Mouse (Mus musculus) left cerebral cortex, postnatal 36 days (tissue): ENCODE data around the gene March1. TPM values are rescaled to one million over a fixed set of nuclear protein-coding genes. Genes with fewer than 3 reads are reported as not detected.

Experiments
- DNase-seq, 2 experiments: peaks; one replicate each; pipeline ENCODE4 v3.0.0; 2021 to 2022; ENCODE audit warnings: low spot score in 2 of 2, mixed read lengths in 1 of 2
- intact Hi-C: fragments of 180-260 bp; cut with DNase I; formaldehyde crosslinking; loops from one replicate; pipeline ENCODE4 v1.15.1; 2025
- total RNA-seq, 2 experiments: library from RNA; stranded (reverse); gene quantifications; 2 replicates each; pipeline ENCODE4 v1.2.3; 2021

The March1 gene
- total RNA-seq = 10 to 100 TPM; 37.0 to 43.9 TPM

- intact Hi-C loops = no loop called here
- DNase-seq = peak; percentile 63 to 79
Observed at GRCm38 (mm10) chr8:65617871-65618751, at the start of gene March1. Gene March1, plus strand, starts transcription at chr8:65617900.

GRCm38 (mm10) chr8:65586909-65587308, 30.8 kb upstream of the March1 start:
- DNase-seq = no peak
- intact Hi-C loops = no loop called here

DNA sequence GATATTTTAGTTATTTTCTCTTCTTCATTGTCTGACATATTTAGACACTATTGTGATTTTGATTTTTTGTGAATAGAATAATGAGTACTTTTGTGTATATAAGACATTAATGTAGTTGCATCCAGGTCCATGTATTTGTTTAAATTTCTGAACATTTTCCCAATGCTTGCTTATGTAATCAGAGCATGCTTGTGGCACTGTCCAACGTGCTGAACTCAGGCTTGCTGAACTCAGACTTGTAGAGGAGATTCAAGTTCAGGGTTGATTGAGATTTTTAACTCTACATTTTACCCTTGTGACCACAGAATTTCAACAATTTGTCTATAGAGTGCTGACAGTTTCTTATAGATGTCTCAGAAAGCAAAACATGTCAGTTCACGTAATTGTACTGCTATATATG, 14.5 kb upstream of the March1 start:
- no peak for DNase-seq
- intact Hi-C loops = no loop called here

- no peak for DNase-seq
- intact Hi-C loops = no loop called here
Observed at GRCm38 (mm10) chr8:65609509-65609908, 8.2 kb upstream of the March1 start.

DNA sequence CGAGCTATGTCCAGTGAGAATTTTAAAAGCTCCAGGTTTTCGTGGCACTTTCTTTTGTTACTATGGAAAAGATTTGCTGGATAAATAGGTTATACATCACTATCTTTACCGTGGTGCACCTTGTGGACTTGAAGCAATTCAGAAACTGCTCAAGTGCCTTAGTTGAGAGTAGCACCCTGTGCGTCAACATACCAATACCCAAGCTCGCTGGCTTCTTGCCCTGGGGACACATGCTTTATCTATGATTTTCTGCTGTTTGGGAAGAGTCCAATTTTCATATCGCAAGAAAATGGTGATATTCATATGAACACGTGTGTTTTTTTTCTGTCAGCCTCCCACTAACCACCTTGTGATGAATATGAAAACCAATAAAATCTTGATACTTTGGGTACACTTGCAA, 1.3 kb downstream of the March1 start:
- intact Hi-C loops = no loop called here
- DNase-seq = peak in 1 of 2 experiments; percentile 6

DNA sequence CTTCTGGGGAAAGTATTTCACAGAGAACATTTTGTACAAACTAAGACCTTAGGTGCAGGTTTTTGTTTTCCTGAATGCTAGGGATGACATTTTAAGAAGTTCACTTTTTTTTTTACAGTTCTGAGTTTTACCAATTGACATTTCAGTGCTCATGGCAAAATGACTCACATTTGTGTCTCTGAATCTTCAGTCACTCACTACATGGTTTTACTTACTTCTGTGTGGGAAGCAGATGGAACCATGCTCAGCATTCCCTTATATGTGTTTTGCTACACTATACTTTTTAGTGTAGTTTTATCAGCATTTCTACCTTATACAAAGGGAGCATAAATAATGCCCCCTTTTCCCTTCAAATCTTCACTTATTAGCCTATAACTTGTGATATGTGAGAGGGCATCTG, 27.2 kb downstream of the March1 start:
- DNase-seq = no peak
- intact Hi-C loops = no loop called here

GRCm38 (mm10) chr8:65645502-65645901, 27.8 kb downstream of the March1 start:
- intact Hi-C loops = no loop called here
- no peak for DNase-seq

- intact Hi-C loops = no loop called here
- no peak for DNase-seq
Observed at GRCm38 (mm10) chr8:65645945-65646344, 28.2 kb downstream of the March1 start.

DNA sequence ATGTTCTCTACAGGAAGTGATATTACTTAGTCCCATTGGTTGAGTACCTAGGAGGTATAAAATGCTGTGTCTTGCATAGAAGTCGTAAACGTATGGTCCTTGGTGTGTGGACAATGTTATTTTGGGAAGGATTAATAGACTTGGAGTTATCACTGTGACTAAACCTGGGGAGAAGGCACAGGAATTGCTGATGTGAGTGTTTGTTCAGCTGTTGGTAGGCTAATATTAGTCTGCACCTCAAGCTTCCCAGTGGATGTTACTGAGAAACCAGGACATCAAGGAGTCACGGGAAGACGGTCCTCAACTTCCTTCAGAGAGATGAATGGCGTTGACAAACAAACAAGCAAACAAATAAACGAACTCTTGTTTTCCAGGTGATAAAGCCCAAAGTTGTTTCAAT, 38.2 kb downstream of the March1 start:
- intact Hi-C loops = no loop called here
- DNase-seq = no peak

DNA sequence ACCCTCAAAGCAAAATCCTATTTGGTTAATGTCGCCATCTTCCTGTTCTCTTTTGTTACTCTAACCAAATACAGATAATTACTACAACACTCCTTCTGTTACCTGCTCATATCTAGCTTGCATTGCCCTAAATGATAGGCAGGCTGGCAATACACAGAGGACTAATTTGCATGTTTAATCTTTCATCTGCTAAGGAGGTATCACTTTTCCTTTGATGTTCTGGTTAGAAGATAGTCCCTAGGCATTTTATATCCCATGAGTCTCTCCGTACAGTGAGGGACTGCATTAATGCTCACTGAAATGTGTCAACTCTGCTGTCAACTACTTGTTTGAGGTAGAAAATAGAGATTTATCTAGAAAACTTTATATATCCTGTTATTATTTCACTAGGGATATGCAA, 44.2 kb downstream of the March1 start:
- intact Hi-C loops = no loop called here
- DNase-seq = no peak

DNA sequence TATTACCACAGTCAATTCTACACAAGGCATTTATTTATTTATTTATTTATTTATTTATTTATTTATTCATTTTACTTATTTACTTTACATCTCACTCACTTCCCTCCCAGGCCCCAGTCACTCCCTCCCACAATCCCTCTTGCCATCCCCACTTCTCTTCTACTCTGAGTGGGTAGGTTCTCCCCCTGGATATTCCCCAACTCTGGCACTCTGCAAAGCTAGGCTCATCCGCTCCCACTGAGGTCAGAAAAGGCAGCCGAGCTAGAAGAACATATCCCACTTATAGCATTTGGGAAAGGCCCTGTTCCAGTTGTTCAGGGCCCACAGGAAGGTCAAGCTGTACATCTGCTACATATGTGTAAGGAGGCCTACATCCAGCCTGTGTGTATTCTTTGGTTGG, 48.1 kb downstream of the March1 start:
- intact Hi-C loops = no loop called here

DNA sequence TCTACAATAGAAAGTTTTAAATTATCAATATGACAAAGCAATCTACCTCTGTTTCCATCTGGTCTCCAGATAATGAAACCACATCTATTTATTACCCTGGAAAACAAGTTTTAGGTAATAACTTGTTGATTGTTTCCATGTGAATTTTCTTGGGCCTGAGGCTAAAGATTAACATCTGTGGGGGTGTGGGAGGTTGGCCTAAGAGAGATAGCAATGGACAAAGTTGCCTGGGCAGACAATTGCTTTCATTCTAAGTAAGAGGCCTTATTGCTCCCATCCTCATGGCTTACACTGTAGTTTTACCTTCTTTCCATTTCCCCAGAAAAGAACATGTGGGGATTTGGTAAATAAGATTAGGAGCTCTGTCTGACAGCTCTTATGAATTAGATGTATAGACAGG, 125.4 kb downstream of the March1 start:
- intact Hi-C loops = no loop called here
- DNase-seq = no peak

More for the DNA sequence above, 48.1 kb downstream of the March1 start:
- no peak for DNase-seq

DNA sequence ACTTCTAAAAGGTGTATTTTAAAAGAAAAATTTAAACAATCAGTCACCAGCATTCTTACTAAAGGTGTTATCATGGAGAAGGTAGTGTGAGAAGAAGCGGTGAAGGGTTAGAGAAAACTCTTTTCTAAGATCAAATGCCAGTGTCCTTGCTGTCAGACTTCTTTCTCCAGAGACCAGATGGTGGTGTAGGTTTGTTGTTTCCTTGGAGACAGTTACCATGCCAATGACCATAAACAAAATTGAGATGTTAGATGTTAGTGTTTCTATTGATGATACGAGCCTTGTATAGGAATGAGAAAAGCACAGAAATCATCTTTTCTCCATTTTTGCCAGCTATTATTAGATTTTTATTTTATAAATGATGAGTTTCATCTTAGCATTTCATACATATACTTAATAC, 158.1 kb downstream of the March1 start:
- intact Hi-C loops = no loop called here
- DNase-seq = no peak

DNA sequence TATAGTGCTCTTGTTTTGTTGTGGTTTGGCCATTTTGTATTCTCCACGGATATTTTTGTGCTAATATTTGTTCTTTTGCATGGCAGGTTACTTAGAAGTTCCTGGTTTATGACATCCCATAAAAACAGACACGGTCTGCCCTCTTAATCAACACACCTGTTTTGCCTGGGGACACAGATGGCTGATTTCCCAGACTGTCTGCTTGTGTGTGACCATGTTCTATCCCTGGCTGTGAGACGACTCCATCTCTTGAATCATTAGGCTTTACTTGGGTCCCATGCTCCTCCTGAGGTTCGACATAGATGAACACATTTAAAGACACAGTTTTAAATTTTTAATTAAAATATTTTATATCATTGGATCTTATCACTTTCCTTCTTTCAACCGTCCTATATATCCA, 163.5 kb downstream of the March1 start:
- intact Hi-C loops = no loop called here

GRCm38 (mm10) chr8:65812971-65813370, 195.3 kb downstream of the March1 start:
- intact Hi-C loops = no loop called here
- DNase-seq = no peak

More for the DNA sequence above, 163.5 kb downstream of the March1 start:
- no peak for DNase-seq

GRCm38 (mm10) chr8:65922294-65923019, 304.8 kb downstream of the March1 start:
- DNase-seq = peak; percentile 7 to 12
- intact Hi-C loops = no loop called here

DNA sequence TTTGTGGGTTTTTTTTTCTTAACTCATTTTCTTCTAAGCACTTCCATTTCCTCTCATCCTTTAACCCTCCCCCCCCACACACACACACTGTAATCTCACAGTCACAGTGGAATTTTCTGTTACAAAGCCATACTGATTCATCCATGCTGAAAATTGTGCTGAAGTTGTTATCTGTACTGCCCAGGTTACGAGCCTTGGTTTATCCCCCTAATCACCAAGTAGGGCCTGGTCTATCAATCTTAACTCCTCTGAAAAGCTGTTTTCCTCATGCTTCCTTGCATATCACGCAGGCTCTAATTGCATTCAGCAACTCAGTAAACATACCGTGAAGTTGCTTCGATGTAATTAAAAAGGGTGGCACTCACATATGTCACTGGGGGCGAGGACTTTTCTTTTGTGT, 339.2 kb downstream of the March1 start:
- DNase-seq = no peak
- intact Hi-C loops = no loop called here

DNA sequence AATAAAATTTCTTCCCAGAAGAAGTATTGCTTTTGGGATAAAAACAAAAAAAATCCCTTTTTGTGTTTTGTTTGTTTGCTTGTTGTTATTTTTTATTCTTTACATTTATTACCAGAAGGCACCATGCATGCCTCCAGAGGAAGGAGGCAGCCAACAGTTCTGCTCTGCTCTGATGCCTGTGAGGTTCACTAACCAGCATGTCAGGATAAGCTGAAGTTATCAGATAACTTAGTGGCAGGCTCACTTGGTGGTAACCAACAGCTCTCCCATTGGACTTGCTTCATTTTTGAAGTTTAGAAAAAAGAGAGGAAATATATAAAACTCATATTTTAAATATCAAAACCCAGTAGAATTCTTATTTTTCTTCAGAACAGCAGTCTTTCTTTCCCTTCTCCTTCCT, 339.8 kb downstream of the March1 start:
- intact Hi-C loops = no loop called here
- no peak for DNase-seq

GRCm38 (mm10) chr8:65966502-65967222, 349.0 kb downstream of the March1 start:
- DNase-seq = no peak
- intact Hi-C loops = no loop called here

DNA sequence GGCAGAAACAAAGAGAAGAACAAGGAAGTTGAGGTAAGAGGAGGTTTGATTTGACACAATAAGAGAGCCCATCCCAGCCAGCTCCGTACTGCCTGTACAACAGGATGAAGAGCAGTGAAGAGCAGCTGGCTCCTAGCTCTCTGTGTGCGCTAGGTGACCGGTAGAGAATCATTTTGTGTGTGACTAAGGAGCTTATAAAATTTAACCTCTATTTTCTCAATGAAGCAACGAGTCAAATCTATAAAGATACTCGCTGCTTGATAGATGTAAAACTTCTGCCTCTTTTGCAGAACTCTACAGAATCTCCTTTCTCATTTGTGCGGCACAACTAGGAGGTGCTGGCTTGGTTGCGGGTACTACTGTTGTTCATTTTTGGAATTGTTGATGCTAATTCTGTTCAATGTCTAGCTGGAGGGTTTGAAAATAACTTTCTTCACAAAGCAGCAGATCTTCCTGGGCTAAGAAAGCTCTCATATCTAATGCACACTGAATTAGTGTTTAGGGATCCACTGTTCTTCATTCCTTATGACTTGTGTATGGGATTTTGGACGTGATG, 349.6 kb downstream of the March1 start:
- intact Hi-C loops = no loop called here
- DNase-seq = no peak
